Mouse (Mus musculus) forebrain, embryonic 12.5 days (tissue): Measurements from ENCODE around the gene Tbx21. TPM values are rescaled to one million over a fixed set of nuclear protein-coding genes. Genes with fewer than 3 reads are reported as not detected.

ENCODE experiments used
- ATAC-seq: fragments of 200-750 bp; cut with Nextera tagmentation; 2 replicates; pipeline ENCODE4 v1.8.0; 2017; ENCODE audit warnings: moderate TSS enrichment; ENCODE audit not compliant: low FRiP score
- H3K27ac ChIP-seq: fragments of 300-500 bp; sonication (generic); 2 replicates; pipeline ENCODE4 v1.5.1; 2016; ENCODE audit warnings: mild to moderate bottlenecking
- H3K27me3 ChIP-seq: fragments of 300-500 bp; sonication (generic); 2 replicates; pipeline ENCODE4 v1.6.1; 2016; ENCODE audit warnings: mild to moderate bottlenecking
- H3K36me3 ChIP-seq: fragments of 300-500 bp; sonication (generic); replicated peaks from 2 replicates; pipeline ENCODE4 v1.6.1; 2016; ENCODE audit warnings: mild to moderate bottlenecking
- H3K4me1 ChIP-seq: fragments of 300-500 bp; sonication (generic); 2 replicates; pipeline ENCODE4 v1.6.1; 2016
- H3K4me2 ChIP-seq: fragments of 300-500 bp; sonication (generic); 2 replicates; pipeline ENCODE4 v1.6.1; 2016; ENCODE audit warnings: mild to moderate bottlenecking, moderate library complexity
- H3K4me3 ChIP-seq: fragments of 300-500 bp; sonication (generic); replicated peaks from 2 replicates; pipeline ENCODE4 v1.5.1; 2016; ENCODE audit warnings: mild to moderate bottlenecking
- H3K9ac ChIP-seq: fragments of 300-500 bp; sonication (generic); 2 replicates; pipeline ENCODE4 v1.6.1; 2016; ENCODE audit warnings: mild to moderate bottlenecking
- H3K9me3 ChIP-seq: fragments of 300-500 bp; sonication (generic); 2 replicates; pipeline ENCODE4 v1.6.1; 2016
- WGBS: fragments of 180-500 bp; shearing (Covaris S2); methylation state at CpG from one replicate; pipeline ENCODE4 v1.1.7; 2016; 5-methylcytosine and 5-hydroxymethylcytosine counted together
- microRNA-seq: library from miRNA; unstranded; fragments of <30 nt; microRNA quantifications from one replicate; pipeline ENCODE4, GENCODE M21; 2017
- polyA plus RNA-seq: library from polyadenylated mRNA; unstranded; fragments of >200 nt; fragmentation: Nextera tagmentation; extraction: Ambion mirVana; gene quantifications from 2 replicates; pipeline ENCODE4 v1.2.1, GENCODE M21; 2016

Gene Tbx21
- polyA plus RNA-seq, 1 experiment from 2014 or later, result 0.19 TPM

DNA sequence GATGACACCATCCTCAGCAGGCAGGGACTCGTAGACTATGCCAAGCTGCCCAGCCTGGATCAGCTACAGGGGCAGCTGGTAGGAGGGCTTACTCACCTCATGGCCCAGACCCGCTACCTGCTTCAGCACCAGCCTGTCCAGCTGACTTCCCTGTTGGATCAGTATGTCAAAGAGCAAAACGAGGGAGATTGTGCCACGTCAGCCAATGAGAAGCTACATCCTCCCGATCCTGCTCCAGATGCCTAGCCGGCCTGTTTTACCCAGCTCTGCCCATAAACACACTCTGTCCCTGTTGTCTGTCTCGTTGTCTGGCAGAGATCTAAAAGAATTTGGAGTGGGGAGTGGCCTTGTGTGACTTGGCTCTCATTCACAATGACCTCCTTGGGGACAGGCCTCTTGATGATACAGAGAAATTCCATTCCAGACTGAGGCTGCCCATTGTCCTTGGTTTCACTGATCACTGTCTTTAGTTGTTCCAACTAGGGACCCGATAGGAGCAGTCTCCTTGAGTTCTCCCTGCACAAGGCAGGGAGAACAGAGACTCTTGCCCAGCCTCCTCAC lies 67.0 kb downstream of the Tbx21 start:
- Histone ChIP-seq H3K4me1 (peaks cover 27% of the 10 kb centered on the region), H3K9ac (no peak overlapping the region), H3K36me3 (peaks cover 36% of the 10 kb centered on the region), H3K4me3 (no peak overlapping the region), H3K9me3 (no peaks in the 10 kb centered on the region), H3K27ac (no peak overlapping the region), H3K4me2 (no peak overlapping the region), H3K27me3 (no peaks in the 10 kb centered on the region)
- WGBS, result 82% methylated on average over 8 of the region's 8 CpGs
- ATAC-seq, result no peak

Small RNA genes within 50 kb of the gene (microRNA-seq; reads per million reads assigned to microRNA genes)
- not detected for gene Mir7235
- gene Mir8103, result 1.9 reads per million

Other genes starting within 250 kb of the Tbx21 start
- gene Cdk5rap3, start 198.8 kb downstream of the Tbx21 start, polyA plus RNA-seq, result 102 and 106 TPM in 2 replicates
- 0.58 and 0.60 TPM in 2 replicates for gene Prr15l, start 187.2 kb downstream of the Tbx21 start, polyA plus RNA-seq
- 17.2 and 17.4 TPM in 2 replicates for gene Pnpo, start 171.3 kb downstream of the Tbx21 start, polyA plus RNA-seq
- 23.1 and 27.2 TPM in 2 replicates for gene Sp2, start 132.4 kb downstream of the Tbx21 start, polyA plus RNA-seq
- gene Sp6, start 101.9 kb downstream of the Tbx21 start, polyA plus RNA-seq, result 0.26 and 0.51 TPM in 2 replicates
- 26.0 and 28.0 TPM in 2 replicates for gene Scrn2, start 85.4 kb downstream of the Tbx21 start, polyA plus RNA-seq
- gene Lrrc46, start 73.9 kb downstream of the Tbx21 start, polyA plus RNA-seq, result 2.3 and 3.2 TPM in 2 replicates
- gene Mrpl10, start 73.8 kb downstream of the Tbx21 start, polyA plus RNA-seq, result 64.0 and 65.8 TPM in 2 replicates
- gene Osbpl7, start 64.7 kb downstream of the Tbx21 start, polyA plus RNA-seq, result 8.2 and 8.7 TPM in 2 replicates
- 5.7 and 6.5 TPM in 2 replicates for gene Tbkbp1, start 36.2 kb upstream of the Tbx21 start, polyA plus RNA-seq
- 71.3 and 73.9 TPM in 2 replicates for gene Kpnb1, start 72.5 kb upstream of the Tbx21 start, polyA plus RNA-seq
- 138 and 146 TPM in 2 replicates for gene Npepps, start 165.3 kb upstream of the Tbx21 start, polyA plus RNA-seq
- 51.3 and 53.3 TPM in 2 replicates for gene Mrpl45, start 200.4 kb upstream of the Tbx21 start, polyA plus RNA-seq
- gene Gpr179, start 236.7 kb upstream of the Tbx21 start, polyA plus RNA-seq, result 0.11 and 0.22 TPM in 2 replicates
- 7.9 and 8.0 TPM in 2 replicates for gene Socs7, start 247.2 kb upstream of the Tbx21 start, polyA plus RNA-seq